ENCODE assay signal across 8 mouse cellular contexts in the genomic region with DNA sequence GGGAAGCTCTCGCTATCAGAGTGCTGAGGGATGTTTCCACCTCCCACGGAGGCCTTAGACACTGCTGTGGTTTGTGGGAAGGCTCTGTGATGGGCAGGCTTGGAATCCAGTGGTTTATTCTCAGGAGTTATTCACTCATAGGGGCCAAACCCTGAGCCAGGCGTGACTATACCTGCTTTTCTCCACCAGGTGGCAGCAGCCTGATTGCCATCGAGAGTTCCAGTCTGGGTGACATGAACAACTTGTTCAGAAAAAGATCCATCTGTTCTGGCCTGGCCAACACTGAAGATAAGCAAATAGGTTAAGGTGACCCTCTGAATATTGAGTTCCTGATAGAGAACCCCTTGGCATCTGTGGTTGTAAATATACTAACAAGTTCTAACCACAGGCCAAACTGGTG. TPM values are rescaled to one million over a fixed set of nuclear protein-coding genes. Genes with fewer than 3 reads are reported as not detected.
DNase-seq lines count a peak whose midpoint lies in the region; ATAC-seq lines count a peak whose summit lies in the region.

No protein-coding gene starts in this region.

- intact Hi-C loops in heart, postnatal 25 days (cut with DNase I): loop anchor here (1.0 to 10.0 kb wide), 3 partner anchors 65 to 171 kb away; partner anchors contain the start of gene Phospho1

- no peak overlapping the region for H3K9ac ChIP-seq in hindbrain, embryonic 11.5 days (ENCODE audit: low read depth, low read length)
- H3K9ac ChIP-seq in hindbrain, embryonic 12.5 days: no peak overlapping the region

- H3K27me3 ChIP-seq in hindbrain, embryonic 11.5 days (ENCODE audit: control insufficient read depth, insufficient read depth, low read length): no peaks in the 10 kb centered on the region
- H3K27me3 ChIP-seq in hindbrain, embryonic 12.5 days: no peaks in the 10 kb centered on the region; the same call in 1 of the 2 replicates

- no peak for ATAC-seq in hindbrain, embryonic 11.5 days (ENCODE audit: low FRiP score)
- ATAC-seq in hindbrain, embryonic 12.5 days (ENCODE audit: low FRiP score): no peak
- peak; percentile 59 for ATAC-seq in erythroblast, adult 5-6 weeks (replicated peaks; ENCODE audit: low FRiP score, poor library complexity, severe bottlenecking)

- H3K36me3 ChIP-seq in hindbrain, embryonic 11.5 days (ENCODE audit: control insufficient read depth, insufficient read depth, low read length): no peaks in the 10 kb centered on the region
- H3K36me3 ChIP-seq in hindbrain, embryonic 12.5 days: peaks cover 10% of the 10 kb centered on the region

- no peak overlapping the region for H3K4me2 ChIP-seq in hindbrain, embryonic 11.5 days (replicated peaks; ENCODE audit: low read depth, low read length)
- H3K4me2 ChIP-seq in hindbrain, embryonic 12.5 days (replicated peaks): no peak overlapping the region

- no peaks in the 10 kb centered on the region for H3K9me3 ChIP-seq in hindbrain, embryonic 11.5 days (ENCODE audit: control insufficient read depth, low read length)
- H3K9me3 ChIP-seq in hindbrain, embryonic 12.5 days (replicated peaks): no peaks in the 10 kb centered on the region

- DNase-seq in hindbrain, embryonic 11.5 days (ENCODE audit: low spot score): peak; percentile 88
- DNase-seq in brain, adult 2 months (ENCODE audit: low read depth, low spot score): peak; percentile 84
- DNase-seq in heart, postnatal 25 days (ENCODE audit: low spot score): peak; percentile 49
- DNase-seq in layer of hippocampus, postnatal 10 days (ENCODE audit: low spot score in 2 of 2): peak; percentile 81 to 83
- peak; percentile 71 to 84 for DNase-seq in lung, postnatal 4 days
- peak; percentile 59 to 71 for DNase-seq in spleen, adult 18-20 months

- H3K27ac ChIP-seq in hindbrain, embryonic 11.5 days (ENCODE audit: low read depth, low read length): no peak overlapping the region
- no peak overlapping the region for H3K27ac ChIP-seq in hindbrain, embryonic 12.5 days

- H3K4me1 ChIP-seq in hindbrain, embryonic 11.5 days (replicated peaks; ENCODE audit: control insufficient read depth, insufficient read depth, low read length): no peaks in the 10 kb centered on the region
- peaks cover 15% of the 10 kb centered on the region for H3K4me1 ChIP-seq in hindbrain, embryonic 12.5 days

- WGBS in hindbrain, embryonic 11.5 days: 9% methylated on average over 4 of the region's 4 CpGs
- WGBS in hindbrain, embryonic 12.5 days: 3% methylated on average over 4 of the region's 4 CpGs

- no peak overlapping the region for H3K4me3 ChIP-seq in hindbrain, embryonic 11.5 days (ENCODE audit: low read depth, low read length)
- no peak overlapping the region for H3K4me3 ChIP-seq in hindbrain, embryonic 12.5 days

RNA-seq across cellular contexts. Expression of gene Phb, which starts 19.3 kb away (rescaled TPM):
- polyA plus RNA-seq in hindbrain, embryonic 11.5 days (2014; fragmentation: Nextera tagmentation; extraction: Ambion mirVana): 176 and 195 TPM in 2 replicates
- polyA plus RNA-seq in hindbrain, embryonic 12.5 days (2016; fragmentation: Nextera tagmentation; extraction: Ambion mirVana): 186 and 188 TPM in 2 replicates
- total RNA-seq in erythroblast, adult 5-6 weeks (2015; ENCODE audit: low replicate concordance): 21.9 and 30.6 TPM in 2 replicates
- 14.2 and 20.3 TPM in 2 replicates for total RNA-seq in erythroblast, adult 5-6 weeks (2017; ENCODE audit: low replicate concordance)
- total RNA-seq in heart, postnatal 25 days (2021): 100 to 1,000 TPM; 384 to 423 TPM
- total RNA-seq in layer of hippocampus, postnatal 10 days (2021): 100 to 1,000 TPM; 110 to 124 TPM

RNA-seq across cellular contexts. Expression of gene Zfp652, which starts 26.4 kb away (rescaled TPM):
- 13.6 and 13.7 TPM in 2 replicates for polyA plus RNA-seq in hindbrain, embryonic 11.5 days (2014; fragmentation: Nextera tagmentation; extraction: Ambion mirVana)
- 30.5 and 31.1 TPM in 2 replicates for polyA plus RNA-seq in hindbrain, embryonic 12.5 days (2016; fragmentation: Nextera tagmentation; extraction: Ambion mirVana)
- total RNA-seq in erythroblast, adult 5-6 weeks (2015; ENCODE audit: low replicate concordance): 15.7 and 16.7 TPM in 2 replicates
- 8.8 and 9.6 TPM in 2 replicates for total RNA-seq in erythroblast, adult 5-6 weeks (2017; ENCODE audit: low replicate concordance)
- total RNA-seq in heart, postnatal 25 days (2021): 10 to 100 TPM; 48.2 to 49.2 TPM
- 10 to 100 TPM; 51.1 to 52.1 TPM for total RNA-seq in layer of hippocampus, postnatal 10 days (2021)

RNA-seq across cellular contexts. Expression of gene B130006D01Rik, which starts 37.4 kb away (rescaled TPM):
- 1.1 and 2.5 TPM in 2 replicates for polyA plus RNA-seq in hindbrain, embryonic 11.5 days (2014; fragmentation: Nextera tagmentation; extraction: Ambion mirVana)
- 1.4 and 1.8 TPM in 2 replicates for polyA plus RNA-seq in hindbrain, embryonic 12.5 days (2016; fragmentation: Nextera tagmentation; extraction: Ambion mirVana)
- 0.63 and 2.1 TPM in 2 replicates for total RNA-seq in erythroblast, adult 5-6 weeks (2015; ENCODE audit: low replicate concordance)
- total RNA-seq in erythroblast, adult 5-6 weeks (2017; ENCODE audit: low replicate concordance): 0.43 TPM in 1 of 2 replicates, not detected in the other
- under 1 TPM; 0.34 to 0.47 TPM for total RNA-seq in heart, postnatal 25 days (2021)
- 1 to 10 TPM; 1.6 to 1.8 TPM for total RNA-seq in layer of hippocampus, postnatal 10 days (2021)
